Mouse (Mus musculus): ENCODE measurements around the gene Sltm.
"Not testable (repeated sequence)": the region's sequence is repeated elsewhere in the genome, so short reads cannot be mapped to it uniquely, and the experiment has no call there.

The Sltm gene

GRCm38 (mm10) chr9:70552233-70552632, 9.7 kb downstream of the Sltm start:
- DNase-seq: not testable (repeated sequence)

GRCm38 (mm10) chr9:70555431-70555830, 12.9 kb downstream of the Sltm start:
- no peak for DNase-seq

GRCm38 (mm10) chr9:70556796-70557195, 14.2 kb downstream of the Sltm start:
- no peak for DNase-seq

- no peak for DNase-seq
These were observed 20.3 kb downstream of the Sltm start for GRCm38 (mm10) chr9:70562825-70563224.

- no peak for DNase-seq
These were observed 25.1 kb downstream of the Sltm start for GRCm38 (mm10) chr9:70567651-70568050.

GRCm38 (mm10) chr9:70570351-70570750, 27.8 kb downstream of the Sltm start:
- no peak for DNase-seq

GRCm38 (mm10) chr9:70578123-70578522, 35.6 kb downstream of the Sltm start:
- no peak for DNase-seq

- no peak for DNase-seq
These were observed 38.4 kb downstream of the Sltm start for GRCm38 (mm10) chr9:70580956-70581355.

- DNase-seq: no peak
These were observed 42.1 kb downstream of the Sltm start for GRCm38 (mm10) chr9:70584641-70585040.

GRCm38 (mm10) chr9:70585172-70585571, 42.6 kb downstream of the Sltm start:
- DNase-seq: no peak

- DNase-seq: no peak
These were observed 44.6 kb downstream of the Sltm start for GRCm38 (mm10) chr9:70587171-70587570.

GRCm38 (mm10) chr9:70590775-70591174, 48.2 kb downstream of the Sltm start:
- DNase-seq: no peak

- DNase-seq: no peak
These were observed 48.9 kb downstream of the Sltm start for GRCm38 (mm10) chr9:70591486-70591885.

GRCm38 (mm10) chr9:70598271-70598670, 55.7 kb downstream of the Sltm start:
- peak; percentile 12 for DNase-seq

- peak; percentile 40 for DNase-seq
These were observed 59.8 kb downstream of the Sltm start for GRCm38 (mm10) chr9:70602186-70602845.

GRCm38 (mm10) chr9:70611026-70611673, 68.6 kb downstream of the Sltm start:
- no peak for DNase-seq

- no peak for DNase-seq
These were observed 87.2 kb downstream of the Sltm start for GRCm38 (mm10) chr9:70629711-70630110.

- no peak for DNase-seq
These were observed 89.1 kb downstream of the Sltm start for GRCm38 (mm10) chr9:70631665-70632064.

GRCm38 (mm10) chr9:70636748-70637147, 94.2 kb downstream of the Sltm start:
- DNase-seq: no peak
